Mouse (Mus musculus) small intestine, adult 10 weeks (tissue): Measurements from ENCODE around the gene Krt87. TPM values are rescaled to one million over a fixed set of nuclear protein-coding genes. Genes with fewer than 3 reads are reported as not detected.

ENCODE experiments used
- polyA plus RNA-seq: library from polyadenylated mRNA; stranded (reverse); fragments of 350-450 nt; fragmentation: Illumina TruSeq; extraction: RNeasy Lipid Tissue Mini Kit (QIAGEN cat#74804); gene quantifications from one replicate; pipeline ENCODE4 v1.2.3, GENCODE M21; 2014; ENCODE audit warnings: low replicate concordance

Gene Krt87
- polyA plus RNA-seq: not detected

DNA sequence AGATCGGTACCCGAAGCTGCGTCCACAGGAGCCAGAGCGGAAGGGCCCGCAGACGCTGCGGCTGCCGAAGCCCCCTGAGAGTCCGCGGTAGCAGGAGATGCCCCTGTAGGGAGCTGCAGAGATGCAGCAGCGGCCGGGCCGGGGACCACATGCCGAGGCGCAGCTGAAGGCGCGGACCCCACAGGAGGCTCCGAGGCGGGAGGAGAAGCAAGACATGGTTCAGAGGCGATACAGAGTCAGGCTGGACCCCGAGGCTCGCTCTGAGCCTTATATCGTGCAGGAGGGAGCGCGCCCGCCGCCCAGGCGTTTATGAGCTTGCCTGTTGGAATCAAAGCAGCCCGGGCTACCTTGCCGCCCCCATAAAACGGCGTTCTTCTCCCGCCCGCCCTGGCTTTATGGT lies at the start of gene Krt87:
TSS of gene Krt87 (minus strand) at position 250 of the 400 bp plus-strand sequence.

DNA sequence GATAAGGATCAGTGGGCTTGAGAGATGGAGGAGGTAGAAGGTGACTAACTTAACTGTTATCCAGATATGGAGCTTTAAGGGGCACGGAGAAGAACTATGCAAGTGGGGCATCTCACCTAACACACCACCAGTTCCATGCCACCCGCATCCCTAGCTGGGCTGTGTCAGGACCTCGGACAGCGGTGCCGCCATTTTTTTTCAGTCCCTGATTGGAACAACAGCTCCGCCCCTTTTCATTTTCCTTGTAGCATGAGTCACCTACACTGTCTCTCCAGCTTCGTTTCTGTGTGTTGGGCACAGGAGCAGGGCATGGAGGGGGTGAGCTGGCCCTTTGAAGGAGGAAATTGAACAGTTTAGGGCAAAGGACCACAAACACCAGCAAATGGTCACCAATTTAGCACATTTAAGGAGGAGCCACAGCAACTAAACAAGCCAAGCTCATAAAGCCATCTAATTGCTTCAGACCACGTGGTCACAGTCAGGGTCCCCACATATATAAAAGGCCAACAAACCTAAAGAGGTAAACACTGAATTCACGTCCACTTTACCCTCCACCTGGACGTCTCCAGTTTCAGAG lies 34.4 kb upstream of the Krt87 start, which contains the start of gene Krt86:
TSS of gene Krt86 (plus strand) at position 527 of the 577 bp plus-strand sequence.

DNA sequence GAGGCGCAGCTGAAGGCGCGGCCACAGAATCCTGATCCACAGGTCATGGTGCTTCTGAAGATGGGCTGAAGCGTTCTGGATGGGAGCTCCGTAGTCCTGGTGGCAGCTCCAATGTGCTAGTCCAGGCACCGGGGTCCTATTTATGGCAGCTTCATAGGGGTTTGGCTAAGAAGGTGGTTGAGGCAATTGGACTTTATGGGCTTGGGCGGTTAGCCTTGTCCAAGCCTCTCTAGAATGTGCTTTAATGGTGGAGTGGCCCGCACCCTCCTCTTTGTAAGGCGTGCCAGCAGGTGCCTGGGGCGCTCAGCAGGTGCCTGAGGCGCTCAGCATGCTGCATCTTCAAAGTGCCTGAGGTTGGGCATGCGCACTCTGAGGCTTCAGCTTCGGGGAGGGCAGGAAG lies 25.0 kb upstream of the Krt87 start, which contains the start of gene Krt81:
TSS of gene Krt81 (minus strand) at position 101 of the 400 bp plus-strand sequence.

DNA sequence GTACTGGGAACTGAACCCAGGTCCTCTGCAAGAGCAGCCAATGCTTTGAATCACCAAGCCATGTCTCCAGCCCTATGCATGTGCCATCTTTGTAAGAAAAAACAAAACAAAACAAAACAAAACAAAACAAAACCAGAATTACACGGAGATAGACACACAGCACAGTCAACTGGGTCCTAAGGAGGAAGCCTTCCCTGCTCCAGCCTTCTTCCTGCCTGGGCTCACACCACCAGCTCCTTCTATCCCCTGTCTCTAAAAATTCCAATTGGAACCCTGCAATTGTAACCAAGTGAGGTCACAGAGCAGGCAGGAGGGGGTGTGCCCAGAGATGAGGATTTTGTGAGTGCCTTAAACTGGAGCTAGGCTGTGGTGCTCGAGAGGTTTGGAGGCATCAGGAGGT lies 8.8 kb upstream of the Krt87 start, which contains the start of gene Krt88:
TSS of gene Krt88 (plus strand) at position 301 of the 400 bp plus-strand sequence.

DNA sequence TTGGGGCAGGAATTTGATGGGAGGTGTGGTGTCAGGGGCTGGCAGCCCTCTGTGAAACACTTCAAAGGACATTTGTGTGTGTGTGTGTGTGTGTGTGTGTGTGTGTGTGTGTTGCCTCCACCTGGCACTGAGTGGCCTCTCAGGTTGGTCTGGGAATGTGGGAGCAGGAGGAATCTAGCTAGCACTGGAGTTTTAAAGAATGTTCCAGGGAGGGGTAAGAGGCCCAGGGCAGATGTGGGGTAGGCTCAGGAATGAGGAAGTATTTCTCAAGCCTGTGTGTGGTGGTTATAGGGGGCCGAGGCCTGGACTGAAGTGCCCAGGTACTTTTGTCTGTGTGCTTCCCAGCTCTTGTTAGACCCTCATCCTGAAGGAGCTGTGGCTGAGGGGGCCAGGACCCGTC lies 27.8 kb downstream of the Krt87 start, which contains the start of gene Krt7:
TSS of gene Krt7 (plus strand) at position 269 of the 400 bp plus-strand sequence.

Other genes with a start within 250 kb of the Krt87 start
- gene Grasp, start 214.6 kb downstream of the Krt87 start, polyA plus RNA-seq: not detected
- 1.6 TPM for gene Nr4a1, start 184.5 kb downstream of the Krt87 start, polyA plus RNA-seq
- gene Atg101, start 154.5 kb downstream of the Krt87 start, polyA plus RNA-seq: not detected
- gene 6030408B16Rik, start 145.6 kb downstream of the Krt87 start, polyA plus RNA-seq: not detected
- not detected for gene Krt80, start 68.6 kb downstream of the Krt87 start, polyA plus RNA-seq
- 0.85 TPM for gene Krt7, start 27.8 kb downstream of the Krt87 start, polyA plus RNA-seq
- gene Krt88, start 8.9 kb upstream of the Krt87 start, polyA plus RNA-seq: not detected
- gene Krt81, start 24.9 kb upstream of the Krt87 start, polyA plus RNA-seq: not detected
- not detected for gene Krt86, start 34.7 kb upstream of the Krt87 start, polyA plus RNA-seq
- gene Krt83, start 52.7 kb upstream of the Krt87 start, polyA plus RNA-seq: not detected
- gene Gm49425, start 78.5 kb upstream of the Krt87 start, polyA plus RNA-seq: not detected
- gene Krt84, start 94.0 kb upstream of the Krt87 start, polyA plus RNA-seq: not detected
- not detected for gene Krt82, start 111.9 kb upstream of the Krt87 start, polyA plus RNA-seq
- gene Krt90, start 124.1 kb upstream of the Krt87 start, polyA plus RNA-seq: not detected
- gene Krt75, start 135.1 kb upstream of the Krt87 start, polyA plus RNA-seq: not detected
- not detected for gene Gm5414, start 189.4 kb upstream of the Krt87 start, polyA plus RNA-seq
- not detected for gene Gm5478, start 208.6 kb upstream of the Krt87 start, polyA plus RNA-seq
- not detected for gene Krt6b, start 241.5 kb upstream of the Krt87 start, polyA plus RNA-seq